Mouse (Mus musculus) hindbrain, postnatal 0 days (tissue): ENCODE results near the gene Zfp28. TPM values are rescaled to one million over a fixed set of nuclear protein-coding genes. Genes with fewer than 3 reads are reported as not detected.
"Not testable (repeated sequence)": the region's sequence is repeated elsewhere in the genome, so short reads cannot be mapped to it uniquely, and the experiment has no call there.

Experiments used
- ATAC-seq: fragments of 200-750 bp; cut with Nextera tagmentation; 2 replicates; pipeline ENCODE4 v1.8.0; 2017; ENCODE audit warnings: mild to moderate bottlenecking, moderate TSS enrichment, moderate library complexity
- DNase-seq: peaks from one replicate; pipeline ENCODE4 v3.0.0-alpha.2; 2015; ENCODE audit warnings: low spot score
- H3K27ac ChIP-seq: fragments of 300-500 bp; sonication (generic); 2 replicates; pipeline ENCODE4 v1.5.1; 2014; ENCODE audit warnings: mild to moderate bottlenecking
- H3K27me3 ChIP-seq: fragments of 300-500 bp; sonication (generic); 2 replicates; pipeline ENCODE4 v1.6.1; 2014; ENCODE audit warnings: low read length, mixed read lengths; ENCODE audit not compliant: insufficient read depth
- H3K36me3 ChIP-seq: fragments of 300-500 bp; sonication (generic); 2 replicates; pipeline ENCODE4 v1.6.1; 2014; ENCODE audit warnings: low read length, mixed read lengths; ENCODE audit not compliant: insufficient read depth
- H3K4me1 ChIP-seq: fragments of 300-500 bp; sonication (generic); 2 replicates; pipeline ENCODE4 v1.6.1; 2014; ENCODE audit warnings: antibody characterized with exemption, low read length, mixed read lengths; ENCODE audit not compliant: insufficient read depth
- H3K4me2 ChIP-seq: fragments of 300-500 bp; sonication (generic); 2 replicates; pipeline ENCODE4 v1.6.1; 2014; ENCODE audit warnings: low read depth, mild to moderate bottlenecking, low read length, moderate library complexity, mixed read lengths
- H3K4me3 ChIP-seq: fragments of 300-500 bp; sonication (generic); 2 replicates; pipeline ENCODE4 v1.5.1; 2014; ENCODE audit warnings: low read length
- H3K9ac ChIP-seq: fragments of 300-500 bp; sonication (generic); replicated peaks from 2 replicates; pipeline ENCODE4 v1.6.1; 2014; ENCODE audit warnings: mild to moderate bottlenecking, low read length, moderate library complexity, mixed read lengths
- H3K9me3 ChIP-seq: fragments of 300-500 bp; sonication (generic); 2 replicates; pipeline ENCODE4 v1.6.1; 2016; ENCODE audit warnings: low read length, mixed read lengths
- CTCF ChIP-seq: IDR thresholded peaks from 2 replicates; pipeline ENCODE4 v1.5.1; 2016; ENCODE audit warnings: antibody characterized with exemption, control low read depth, low read depth
- WGBS: fragments of 180-500 bp; shearing (Covaris S2); extraction: QIAGEN DNeasy Blood & Tissue Kit; methylation state at CpG from one replicate; pipeline ENCODE4 v1.1.7; 2014; 5-methylcytosine and 5-hydroxymethylcytosine counted together
- polyA plus RNA-seq: library from polyadenylated mRNA; unstranded; fragments of >200 nt; fragmentation: Nextera tagmentation; extraction: Ambion mirVana; gene quantifications from 2 replicates; pipeline ENCODE4 v1.2.1, GENCODE M21; 2015
- total RNA-seq: library from RNA; depleted of rRNA; stranded (reverse); fragments of >200 nt; gene quantifications from 2 replicates; pipeline ENCODE4 v1.2.3, GENCODE M21; 2014

The Zfp28 gene
- total and polyA plus RNA-seq, 2 experiments from 2014 or later, result 11.2 to 18.2 TPM

GRCm38 (mm10) chr7:6360477-6361060 lies 22.5 kb upstream of the Zfp28 start:
- Histone ChIP-seq H3K36me3 (peaks cover 3% of the 10 kb centered on the region; the same call in 1 of the 2 replicates), H3K9me3 (no peaks in the 10 kb centered on the region), H3K27me3 (no peaks in the 10 kb centered on the region), H3K27ac (no peak overlapping the region), H3K4me3 (no peak overlapping the region), H3K4me2 (no peak overlapping the region), H3K4me1 (no peaks in the 10 kb centered on the region), H3K9ac (no peak overlapping the region)
- DNase-seq (no peak), ATAC-seq (no peak)
- no peak for TF ChIP-seq CTCF
- WGBS, result 13% methylated on average over 9 of the region's 9 CpGs

GRCm38 (mm10) chr7:6361756-6362155 lies 21.3 kb upstream of the Zfp28 start:
- Histone ChIP-seq H3K36me3 (peaks cover 2% of the 10 kb centered on the region; the same call in 1 of the 2 replicates), H3K4me1 (no peaks in the 10 kb centered on the region), H3K9ac (peak overlapping the region; percentile 57), H3K9me3 (no peaks in the 10 kb centered on the region), H3K27me3 (no peaks in the 10 kb centered on the region), H3K27ac (peak overlapping the region; percentile 90), H3K4me2 (peak overlapping the region; percentile 70), H3K4me3 (peak overlapping the region; percentile 47)
- 18% methylated on average over 7 of the region's 7 CpGs for WGBS
- DNase-seq (no peak), ATAC-seq (no peak)
- no peak for TF ChIP-seq CTCF

- Histone ChIP-seq H3K9ac (peak overlapping the region; percentile 57), H3K27me3 (no peaks in the 10 kb centered on the region), H3K9me3 (no peaks in the 10 kb centered on the region), H3K4me1 (no peaks in the 10 kb centered on the region), H3K36me3 (no peaks in the 10 kb centered on the region), H3K27ac (peak overlapping the region; percentile 90), H3K4me2 (peak overlapping the region; percentile 70), H3K4me3 (peak overlapping the region; percentile 47)
- ATAC-seq (peak; percentile 94), DNase-seq (peak; percentile 98)
- 1% methylated on average over 38 of the region's 38 CpGs for WGBS
- TF ChIP-seq CTCF, result no peak
Observed at GRCm38 (mm10) chr7:6362268-6363046, 20.6 kb upstream of the Zfp28 start.

GRCm38 (mm10) chr7:6363047-6363488 lies 20.0 kb upstream of the Zfp28 start, which contains the start of gene Zfp78:
Zfp78 (plus strand) TSS chr7:6363280.
- under 1% methylated on average over 23 of the region's 23 CpGs for WGBS
- Histone ChIP-seq H3K27ac (peak within 1 kb of the TSS; percentile 90), H3K4me2 (peak within 1 kb of the TSS; percentile 70), H3K4me3 (peak within 1 kb of the TSS; percentile 47), H3K36me3 (no peaks in the 10 kb centered on the region), H3K9ac (peak within 1 kb of the TSS; percentile 57), H3K27me3 (no peaks in the 10 kb centered on the region), H3K9me3 (no peaks in the 10 kb centered on the region), H3K4me1 (no peaks in the 10 kb centered on the region)
- DNase-seq, result peak; percentile 96
- TF ChIP-seq CTCF, result peak; percentile 56
- peak; percentile 83 for ATAC-seq

- no peaks in the 10 kb centered on the region for H3K27me3 ChIP-seq
- DNase-seq (no peak), ATAC-seq (no peak)
- H3K9ac ChIP-seq, result no peak overlapping the region
- no peak overlapping the region for H3K27ac ChIP-seq
- 47% methylated on average over 1 of the region's 1 CpGs for WGBS
- H3K4me1 ChIP-seq, result no peaks in the 10 kb centered on the region
- no peak overlapping the region for H3K4me3 ChIP-seq
- H3K9me3 ChIP-seq, result no peaks in the 10 kb centered on the region
- no peak overlapping the region for H3K4me2 ChIP-seq
- no peak for TF ChIP-seq CTCF
- H3K36me3 ChIP-seq, result no peaks in the 10 kb centered on the region
Observed at GRCm38 (mm10) chr7:6364761-6365160, 18.3 kb upstream of the Zfp28 start.

GRCm38 (mm10) chr7:6367185-6367584 lies 15.9 kb upstream of the Zfp28 start:
- H3K9me3 ChIP-seq, result no peaks in the 10 kb centered on the region
- H3K27me3 ChIP-seq, result no peaks in the 10 kb centered on the region
- no peak overlapping the region for H3K4me3 ChIP-seq
- 96% methylated on average over 5 of the region's 5 CpGs for WGBS
- no peak for ATAC-seq
- no peaks in the 10 kb centered on the region; the same call in 1 of the 2 replicates for H3K36me3 ChIP-seq
- H3K4me2 ChIP-seq, result no peak overlapping the region
- H3K27ac ChIP-seq, result no peak overlapping the region
- no peaks in the 10 kb centered on the region for H3K4me1 ChIP-seq
- H3K9ac ChIP-seq, result no peak overlapping the region
- TF ChIP-seq CTCF, result no peak
- no peak for DNase-seq

- H3K9me3 ChIP-seq, ATAC-seq, H3K4me2 ChIP-seq, H3K4me3 ChIP-seq, H3K27ac ChIP-seq, H3K9ac ChIP-seq, H3K36me3 ChIP-seq, H3K27me3 ChIP-seq, H3K4me1 ChIP-seq, DNase-seq: not testable (repeated sequence)
- 84% methylated on average over 5 of the region's 5 CpGs for WGBS
Observed at GRCm38 (mm10) chr7:6368146-6368545, 14.9 kb upstream of the Zfp28 start.
